Mouse (Mus musculus): ENCODE results near the gene Plppr1. TPM values are rescaled to one million over a fixed set of nuclear protein-coding genes. Genes with fewer than 3 reads are reported as not detected.

Plppr1 gene
- polyA plus RNA-seq, 1 experiment from 2014 or later = 0.29 TPM

- H3K4me2 ChIP-seq (replicated peaks; ENCODE audit: low read depth) = no peak overlapping the region
- DNase-seq (ENCODE audit: low spot score) (no peak), ATAC-seq (ENCODE audit: low FRiP score, low TSS enrichment) (no peak)
- H3K9me3 ChIP-seq (ENCODE audit: control insufficient read depth, low read length) = no peaks in the 10 kb centered on the region
- H3K36me3 ChIP-seq (ENCODE audit: control insufficient read depth, insufficient read depth, low read length) = no peaks in the 10 kb centered on the region
- no peak overlapping the region for H3K4me3 ChIP-seq (ENCODE audit: low read depth, low read length)
- 60% methylated on average over 3 of the region's 3 CpGs for WGBS
- TF ChIP-seq EP300 (optimal IDR thresholded peaks at IDR 0.05) = no peak
- no peak for TF ChIP-seq CTCF (IDR thresholded peaks at IDR 0.05; ENCODE audit: low read depth)
- H3K27me3 ChIP-seq (ENCODE audit: control insufficient read depth, insufficient read depth, low read length) = no peaks in the 10 kb centered on the region
- H3K27ac ChIP-seq (replicated peaks) = no peak overlapping the region
- H3K4me1 ChIP-seq (replicated peaks; ENCODE audit: control insufficient read depth, insufficient read depth) = no peaks in the 10 kb centered on the region
- no peak overlapping the region for H3K9ac ChIP-seq (ENCODE audit: low read length)
These were observed 131.0 kb downstream of the Plppr1 start for GRCm38 (mm10) chr4:49189991-49190526.

- DNase-seq (ENCODE audit: low spot score) (peak; percentile 71), ATAC-seq (ENCODE audit: low FRiP score, low TSS enrichment) (peak; percentile 97)
- H3K27me3 ChIP-seq (ENCODE audit: control insufficient read depth, insufficient read depth, low read length) = no peaks in the 10 kb centered on the region
- no peaks in the 10 kb centered on the region for H3K4me1 ChIP-seq (replicated peaks; ENCODE audit: control insufficient read depth, insufficient read depth)
- no peaks in the 10 kb centered on the region for H3K36me3 ChIP-seq (ENCODE audit: control insufficient read depth, insufficient read depth, low read length)
- no peak overlapping the region for H3K4me2 ChIP-seq (replicated peaks; ENCODE audit: low read depth)
- no peak overlapping the region for H3K4me3 ChIP-seq (ENCODE audit: low read depth, low read length)
- no peak for TF ChIP-seq CTCF (IDR thresholded peaks at IDR 0.05; ENCODE audit: low read depth)
- no peak for TF ChIP-seq EP300 (optimal IDR thresholded peaks at IDR 0.05)
- H3K27ac ChIP-seq (replicated peaks) = no peak overlapping the region
- H3K9me3 ChIP-seq (ENCODE audit: control insufficient read depth, low read length) = no peaks in the 10 kb centered on the region
- H3K9ac ChIP-seq (ENCODE audit: low read length) = no peak overlapping the region
- whole genome bisulfite sequencing = 30% methylated on average over 8 of the region's 8 CpGs
These were observed 138.2 kb downstream of the Plppr1 start for GRCm38 (mm10) chr4:49197125-49197747.

- no peak overlapping the region for H3K4me2 ChIP-seq (replicated peaks; ENCODE audit: low read depth)
- no peak overlapping the region for H3K4me3 ChIP-seq (ENCODE audit: low read depth, low read length)
- DNase-seq (ENCODE audit: low spot score) (no peak), ATAC-seq (ENCODE audit: low FRiP score, low TSS enrichment) (no peak)
- H3K9ac ChIP-seq (ENCODE audit: low read length) = no peak overlapping the region
- no peaks in the 10 kb centered on the region for H3K36me3 ChIP-seq (ENCODE audit: control insufficient read depth, insufficient read depth, low read length)
- H3K4me1 ChIP-seq (replicated peaks; ENCODE audit: control insufficient read depth, insufficient read depth) = no peaks in the 10 kb centered on the region
- TF ChIP-seq CTCF (IDR thresholded peaks at IDR 0.05; ENCODE audit: low read depth) (no peak), EP300 (optimal IDR thresholded peaks at IDR 0.05) (no peak)
- 78% methylated on average over 1 of the region's 1 CpGs for WGBS
- no peak overlapping the region for H3K27ac ChIP-seq (replicated peaks)
- H3K27me3 ChIP-seq (ENCODE audit: control insufficient read depth, insufficient read depth, low read length) = no peaks in the 10 kb centered on the region
- H3K9me3 ChIP-seq (ENCODE audit: control insufficient read depth, low read length) = no peaks in the 10 kb centered on the region
These were observed 151.4 kb downstream of the Plppr1 start for GRCm38 (mm10) chr4:49210457-49210856.

- ATAC-seq (ENCODE audit: low FRiP score, low TSS enrichment) (no peak), DNase-seq (ENCODE audit: low spot score) (no peak)
- no peaks in the 10 kb centered on the region for H3K4me1 ChIP-seq (replicated peaks; ENCODE audit: control insufficient read depth, insufficient read depth)
- H3K9ac ChIP-seq (ENCODE audit: low read length) = no peak overlapping the region
- TF ChIP-seq EP300 (optimal IDR thresholded peaks at IDR 0.05) (no peak), CTCF (IDR thresholded peaks at IDR 0.05; ENCODE audit: low read depth) (peak; percentile 62)
- WGBS = 52% methylated on average over 5 of the region's 5 CpGs
- H3K27me3 ChIP-seq (ENCODE audit: control insufficient read depth, insufficient read depth, low read length) = no peaks in the 10 kb centered on the region
- H3K9me3 ChIP-seq (ENCODE audit: control insufficient read depth, low read length) = no peaks in the 10 kb centered on the region
- no peak overlapping the region for H3K27ac ChIP-seq (replicated peaks)
- H3K4me2 ChIP-seq (replicated peaks; ENCODE audit: low read depth) = no peak overlapping the region
- no peak overlapping the region for H3K4me3 ChIP-seq (ENCODE audit: low read depth, low read length)
- no peaks in the 10 kb centered on the region for H3K36me3 ChIP-seq (ENCODE audit: control insufficient read depth, insufficient read depth, low read length)
These were observed 152.5 kb downstream of the Plppr1 start for GRCm38 (mm10) chr4:49211582-49211981.

GRCm38 (mm10) chr4:49212616-49213544 lies 153.8 kb downstream of the Plppr1 start:
- Histone ChIP-seq H3K27me3 (ENCODE audit: control insufficient read depth, insufficient read depth, low read length) (no peaks in the 10 kb centered on the region), H3K27ac (replicated peaks) (no peak overlapping the region), H3K9me3 (ENCODE audit: control insufficient read depth, low read length) (no peaks in the 10 kb centered on the region), H3K9ac (ENCODE audit: low read length) (no peak overlapping the region), H3K36me3 (ENCODE audit: control insufficient read depth, insufficient read depth, low read length) (no peaks in the 10 kb centered on the region), H3K4me1 (replicated peaks; ENCODE audit: control insufficient read depth, insufficient read depth) (no peaks in the 10 kb centered on the region), H3K4me2 (replicated peaks; ENCODE audit: low read depth) (no peak overlapping the region), H3K4me3 (ENCODE audit: low read depth, low read length) (no peak overlapping the region)
- WGBS = 49% methylated on average over 11 of the region's 11 CpGs
- no peak for TF ChIP-seq CTCF (IDR thresholded peaks at IDR 0.05; ENCODE audit: low read depth)
- TF ChIP-seq EP300 (optimal IDR thresholded peaks at IDR 0.05) = no peak
- ATAC-seq (ENCODE audit: low FRiP score, low TSS enrichment) (no peak), DNase-seq (ENCODE audit: low spot score) (no peak)

Measured in stomach, postnatal 0 days (tissue).